Mouse (Mus musculus) hindbrain, embryonic 11.5 days (tissue): ENCODE data around the gene Anxa6. TPM values are rescaled to one million over a fixed set of nuclear protein-coding genes. Genes with fewer than 3 reads are reported as not detected.
"Not testable (repeated sequence)": the region's sequence is repeated elsewhere in the genome, so short reads cannot be mapped to it uniquely, and the experiment has no call there.

Experiments
- ATAC-seq: fragments of 200-750 bp; cut with Nextera tagmentation; 2 replicates; pipeline ENCODE4 v1.8.0; 2017; ENCODE audit warnings: mild to moderate bottlenecking, moderate TSS enrichment, moderate library complexity; ENCODE audit not compliant: low FRiP score
- DNase-seq: peaks from one replicate; pipeline ENCODE4 v3.0.0-alpha.2; 2015; ENCODE audit warnings: low spot score
- H3K27ac ChIP-seq: fragments of 300-500 bp; sonication (generic); 2 replicates; pipeline ENCODE4 v1.5.1; 2014; ENCODE audit warnings: mild to moderate bottlenecking, low read depth, low read length
- H3K27me3 ChIP-seq: fragments of 300-500 bp; sonication (generic); 2 replicates; pipeline ENCODE4 v1.6.1; 2014; ENCODE audit warnings: mild to moderate bottlenecking, low read length, moderate library complexity, mixed read lengths; ENCODE audit not compliant: control insufficient read depth, insufficient read depth
- H3K36me3 ChIP-seq: fragments of 300-500 bp; sonication (generic); 2 replicates; pipeline ENCODE4 v1.6.1; 2014; ENCODE audit warnings: mild to moderate bottlenecking, low read length, moderate library complexity, mixed read lengths; ENCODE audit not compliant: control insufficient read depth, insufficient read depth
- H3K4me1 ChIP-seq: fragments of 300-500 bp; sonication (generic); replicated peaks from 2 replicates; pipeline ENCODE4 v1.6.1; 2014; ENCODE audit warnings: low read length, mixed read lengths; ENCODE audit not compliant: control insufficient read depth, insufficient read depth
- H3K4me2 ChIP-seq: fragments of 300-500 bp; sonication (generic); replicated peaks from 2 replicates; pipeline ENCODE4 v1.6.1; 2014; ENCODE audit warnings: mild to moderate bottlenecking, low read depth, low read length
- H3K4me3 ChIP-seq: fragments of 300-500 bp; sonication (generic); 2 replicates; pipeline ENCODE4 v1.5.1; 2014; ENCODE audit warnings: low read depth, low read length
- H3K9ac ChIP-seq: fragments of 300-500 bp; sonication (generic); 2 replicates; pipeline ENCODE4 v1.6.1; 2014; ENCODE audit warnings: low read depth, low read length
- H3K9me3 ChIP-seq: fragments of 300-500 bp; sonication (generic); 2 replicates; pipeline ENCODE4 v1.6.1; 2016; ENCODE audit warnings: low read length; ENCODE audit not compliant: control insufficient read depth
- WGBS: fragments of 180-500 bp; shearing (Covaris S2); extraction: QIAGEN DNeasy Blood & Tissue Kit; methylation state at CpG from one replicate; pipeline ENCODE4 v1.1.7; 2014; 5-methylcytosine and 5-hydroxymethylcytosine counted together
- polyA plus RNA-seq: library from polyadenylated mRNA; unstranded; fragments of >200 nt; fragmentation: Nextera tagmentation; extraction: Ambion mirVana; gene quantifications from 2 replicates; pipeline ENCODE4 v1.2.1, GENCODE M21; 2014

Anxa6 gene
- polyA plus RNA-seq, 1 experiment from 2014 or later: 91.6 TPM

GRCm38 (mm10) chr11:54957708-54958107 is 75.5 kb downstream of the Anxa6 start:
- H3K9me3 ChIP-seq, H3K27ac ChIP-seq, DNase-seq, H3K9ac ChIP-seq, H3K4me3 ChIP-seq, H3K27me3 ChIP-seq, H3K4me2 ChIP-seq, H3K36me3 ChIP-seq, ATAC-seq, H3K4me1 ChIP-seq: not testable (repeated sequence)
- 87% methylated on average over 3 of the region's 3 CpGs for WGBS

GRCm38 (mm10) chr11:54956912-54957311 is 76.3 kb downstream of the Anxa6 start:
- Histone ChIP-seq H3K4me3 (no peak overlapping the region), H3K36me3 (no peaks in the 10 kb centered on the region), H3K27me3 (no peaks in the 10 kb centered on the region), H3K9me3 (no peaks in the 10 kb centered on the region), H3K9ac (no peak overlapping the region), H3K4me2 (no peak overlapping the region), H3K27ac (no peak overlapping the region), H3K4me1 (no peaks in the 10 kb centered on the region; the same call in 1 of the 2 replicates)
- WGBS: 66% methylated on average over 7 of the region's 7 CpGs
- ATAC-seq (no peak), DNase-seq (no peak)

- ATAC-seq: peak; percentile 98
- H3K4me2 ChIP-seq: peak overlapping the region; percentile 55
- under 1% methylated on average over 59 of the region's 59 CpGs for WGBS
These were observed 77.3 kb downstream of the Anxa6 start for GRCm38 (mm10) chr11:54955735-54956480.

GRCm38 (mm10) chr11:54955400-54955734 is 77.9 kb downstream of the Anxa6 start:
- H3K27me3 ChIP-seq, DNase-seq, H3K4me1 ChIP-seq, H3K36me3 ChIP-seq, H3K9me3 ChIP-seq, ATAC-seq: not testable (repeated sequence)
- H3K9ac ChIP-seq: peak overlapping the region; percentile 65
- H3K4me2 ChIP-seq: peak overlapping the region; percentile 55
- H3K4me3 ChIP-seq: peak overlapping the region; percentile 58
- WGBS: 47% methylated on average over 10 of the region's 10 CpGs
- peak overlapping the region; percentile 75; the same call in 1 of the 2 replicates for H3K27ac ChIP-seq

More at GRCm38 (mm10) chr11:54955735-54956480, 77.3 kb downstream of the Anxa6 start:
- H3K27ac ChIP-seq: peak overlapping the region; percentile 75
- no peaks in the 10 kb centered on the region; the same call in 1 of the 2 replicates for H3K4me1 ChIP-seq
- H3K27me3 ChIP-seq: no peaks in the 10 kb centered on the region
- H3K9ac ChIP-seq: peak overlapping the region; percentile 65
- DNase-seq: peak; percentile 98
- H3K36me3 ChIP-seq: no peaks in the 10 kb centered on the region
- H3K9me3 ChIP-seq: no peaks in the 10 kb centered on the region
- H3K4me3 ChIP-seq: peak overlapping the region; percentile 58

- Histone ChIP-seq H3K9ac (no peak overlapping the region), H3K9me3 (no peaks in the 10 kb centered on the region), H3K4me1 (no peaks in the 10 kb centered on the region; the same call in 1 of the 2 replicates), H3K27ac (no peak overlapping the region; the same call in 1 of the 2 replicates), H3K27me3 (no peaks in the 10 kb centered on the region), H3K36me3 (no peaks in the 10 kb centered on the region), H3K4me2 (no peak overlapping the region), H3K4me3 (no peak overlapping the region)
- 87% methylated on average over 8 of the region's 8 CpGs for WGBS
- DNase-seq (no peak), ATAC-seq (no peak)
These were observed 78.5 kb downstream of the Anxa6 start for GRCm38 (mm10) chr11:54954716-54955115.

DNA sequence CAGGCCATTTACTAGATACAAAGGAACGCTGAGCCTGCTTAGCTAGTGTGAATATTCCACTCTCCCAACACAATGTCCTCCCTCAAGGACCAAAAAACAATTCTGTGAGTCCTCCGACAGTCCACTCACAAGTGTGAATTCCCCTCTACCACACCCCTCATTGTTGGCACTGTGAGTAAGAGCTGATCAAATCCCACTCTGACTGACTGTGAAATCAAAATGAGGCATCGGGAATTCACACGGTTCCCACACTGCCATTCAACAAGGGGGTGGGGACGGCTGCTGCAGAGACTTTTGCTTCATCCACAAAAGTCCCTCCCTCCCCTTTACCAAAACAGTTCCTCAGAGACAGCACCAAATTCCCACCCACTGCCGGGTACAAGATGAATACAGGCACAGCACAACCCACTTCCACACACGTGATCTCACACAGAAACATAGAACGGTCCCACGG is 79.2 kb downstream of the Anxa6 start:
- H3K9ac ChIP-seq: no peak overlapping the region
- H3K9me3 ChIP-seq: no peaks in the 10 kb centered on the region

GRCm38 (mm10) chr11:54952651-54953050 is 80.6 kb downstream of the Anxa6 start:
- no peak overlapping the region for H3K4me3 ChIP-seq
- H3K9me3 ChIP-seq: no peaks in the 10 kb centered on the region
- H3K36me3 ChIP-seq: no peaks in the 10 kb centered on the region
- H3K4me2 ChIP-seq: no peak overlapping the region
- WGBS: 73% methylated on average over 6 of the region's 6 CpGs
- no peak for DNase-seq
- no peak for ATAC-seq
- no peak overlapping the region for H3K27ac ChIP-seq
- no peaks in the 10 kb centered on the region; the same call in 1 of the 2 replicates for H3K4me1 ChIP-seq
- H3K9ac ChIP-seq: no peak overlapping the region
- H3K27me3 ChIP-seq: no peaks in the 10 kb centered on the region

More for the DNA sequence above, 79.2 kb downstream of the Anxa6 start:
- Histone ChIP-seq H3K27me3 (no peaks in the 10 kb centered on the region), H3K27ac (no peak overlapping the region; the same call in 1 of the 2 replicates), H3K4me3 (no peak overlapping the region), H3K4me2 (no peak overlapping the region), H3K4me1 (no peaks in the 10 kb centered on the region; the same call in 1 of the 2 replicates), H3K36me3 (no peaks in the 10 kb centered on the region)
- ATAC-seq (no peak), DNase-seq (peak; percentile 13)
- 37% methylated on average over 9 of the region's 9 CpGs for WGBS

DNA sequence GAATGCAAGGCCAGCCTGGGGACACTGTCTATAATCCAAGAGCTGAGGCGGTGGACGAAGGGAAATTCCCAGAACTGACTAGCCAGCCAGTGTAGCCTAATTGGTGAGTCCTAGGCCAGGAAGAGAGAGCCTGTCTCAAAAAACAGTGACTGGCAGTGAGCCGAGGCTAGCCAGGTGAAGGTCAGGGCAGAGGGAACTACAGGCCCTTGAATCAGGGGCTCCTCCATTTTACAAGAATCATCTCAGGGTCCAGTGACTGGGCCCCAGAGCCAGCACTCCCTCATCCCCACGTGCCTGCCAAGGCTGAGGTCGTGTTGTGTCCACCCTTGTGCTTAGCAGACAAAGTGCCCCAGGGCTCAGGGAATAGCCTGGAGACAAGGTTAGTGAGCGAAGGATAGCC is 82.6 kb downstream of the Anxa6 start:
- Histone ChIP-seq H3K4me2 (no peak overlapping the region), H3K27ac (no peak overlapping the region), H3K4me1 (no peaks in the 10 kb centered on the region; the same call in 1 of the 2 replicates), H3K4me3 (no peak overlapping the region), H3K9me3 (no peaks in the 10 kb centered on the region), H3K36me3 (no peaks in the 10 kb centered on the region), H3K27me3 (no peaks in the 10 kb centered on the region), H3K9ac (no peak overlapping the region)
- DNase-seq (no peak), ATAC-seq (no peak)
- WGBS: 80% methylated on average over 6 of the region's 6 CpGs

DNA sequence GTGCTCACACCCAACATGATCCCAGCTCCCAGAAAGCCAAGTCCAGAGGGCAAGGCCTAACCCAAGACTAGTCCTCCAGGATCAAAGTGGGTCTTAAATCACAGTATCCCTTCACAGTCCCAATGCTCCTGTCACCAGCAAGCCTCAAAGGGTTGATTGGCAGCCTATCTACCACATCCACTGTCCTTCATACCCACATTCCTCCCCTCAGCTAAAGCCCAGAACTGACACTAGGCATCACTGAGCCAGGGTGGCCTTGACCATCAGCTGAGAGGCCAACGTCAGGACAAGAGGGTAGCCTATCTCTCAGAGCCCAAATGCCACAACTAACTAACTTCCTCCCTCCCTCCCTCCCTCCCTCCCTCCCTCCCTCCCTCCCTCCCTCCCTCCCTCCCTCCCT is 83.5 kb downstream of the Anxa6 start:
- WGBS: 80% methylated on average over 1 of the region's 1 CpGs
- no peak overlapping the region for H3K4me2 ChIP-seq
- no peak for DNase-seq

More for the DNA sequence above, 83.5 kb downstream of the Anxa6 start:
- Histone ChIP-seq H3K4me1 (no peaks in the 10 kb centered on the region; the same call in 1 of the 2 replicates), H3K4me3 (no peak overlapping the region), H3K9ac (no peak overlapping the region), H3K9me3 (no peaks in the 10 kb centered on the region), H3K27ac (no peak overlapping the region), H3K36me3 (no peaks in the 10 kb centered on the region), H3K27me3 (no peaks in the 10 kb centered on the region)
- no peak for ATAC-seq
